Mouse (Mus musculus): ENCODE data around the gene Lhx5.

Gene Lhx5

GRCm38 (mm10) chr5:120437539-120437938 lies 6.0 kb downstream of the Lhx5 start:
- no peak for DNase-seq (ENCODE audit: low read depth, low spot score)

DNA sequence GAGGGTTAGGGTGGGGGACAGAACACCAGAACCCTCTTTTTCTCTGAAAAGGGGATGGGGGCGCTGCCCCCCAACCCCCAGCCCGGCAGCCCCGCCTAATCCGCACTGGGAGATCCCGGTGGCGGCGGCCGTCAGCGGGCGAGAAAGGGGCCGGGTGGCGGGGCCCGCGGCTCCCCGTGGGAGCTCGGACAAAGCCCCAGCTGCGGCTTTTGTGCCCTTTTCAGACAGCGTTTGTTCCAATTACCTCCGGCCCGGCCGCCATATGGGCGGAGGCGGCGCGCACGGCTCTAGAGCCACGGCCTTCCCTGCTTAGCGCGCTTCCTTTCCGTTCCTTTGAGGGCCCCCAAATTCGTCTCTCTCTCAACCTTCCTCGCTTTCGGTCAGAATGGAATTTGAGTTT lies 6.5 kb downstream of the Lhx5 start:
- Histone ChIP-seq H3K27me3 (ENCODE audit: control insufficient read depth, insufficient read depth, low read length, poor library complexity, severe bottlenecking) (no peaks in the 10 kb centered on the region; the same call in none of the 2 replicates), H3K36me3 (ENCODE audit: control insufficient read depth, insufficient read depth, low read length, poor library complexity, severe bottlenecking) (no peaks in the 10 kb centered on the region)
- DNase-seq (ENCODE audit: low read depth, low spot score): no peak

More at GRCm38 (mm10) chr5:120437539-120437938, 6.0 kb downstream of the Lhx5 start:
- Histone ChIP-seq H3K27me3 (ENCODE audit: control insufficient read depth, insufficient read depth, low read length, poor library complexity, severe bottlenecking) (no peaks in the 10 kb centered on the region; the same call in none of the 2 replicates), H3K36me3 (ENCODE audit: control insufficient read depth, insufficient read depth, low read length, poor library complexity, severe bottlenecking) (no peaks in the 10 kb centered on the region)

- DNase-seq (ENCODE audit: low read depth, low spot score): no peak
- no peaks in the 10 kb centered on the region for H3K36me3 ChIP-seq (ENCODE audit: control insufficient read depth, insufficient read depth, low read length, poor library complexity, severe bottlenecking)
- no peaks in the 10 kb centered on the region; the same call in none of the 2 replicates for H3K27me3 ChIP-seq (ENCODE audit: control insufficient read depth, insufficient read depth, low read length, poor library complexity, severe bottlenecking)
Measured at GRCm38 (mm10) chr5:120438469-120438868, 7.0 kb downstream of the Lhx5 start.

GRCm38 (mm10) chr5:120438991-120439710 lies 7.7 kb downstream of the Lhx5 start:
- Histone ChIP-seq H3K27me3 (ENCODE audit: control insufficient read depth, insufficient read depth, low read length, poor library complexity, severe bottlenecking) (no peaks in the 10 kb centered on the region; the same call in none of the 2 replicates), H3K36me3 (ENCODE audit: control insufficient read depth, insufficient read depth, low read length, poor library complexity, severe bottlenecking) (no peaks in the 10 kb centered on the region)
- DNase-seq (ENCODE audit: low read depth, low spot score): no peak

DNA sequence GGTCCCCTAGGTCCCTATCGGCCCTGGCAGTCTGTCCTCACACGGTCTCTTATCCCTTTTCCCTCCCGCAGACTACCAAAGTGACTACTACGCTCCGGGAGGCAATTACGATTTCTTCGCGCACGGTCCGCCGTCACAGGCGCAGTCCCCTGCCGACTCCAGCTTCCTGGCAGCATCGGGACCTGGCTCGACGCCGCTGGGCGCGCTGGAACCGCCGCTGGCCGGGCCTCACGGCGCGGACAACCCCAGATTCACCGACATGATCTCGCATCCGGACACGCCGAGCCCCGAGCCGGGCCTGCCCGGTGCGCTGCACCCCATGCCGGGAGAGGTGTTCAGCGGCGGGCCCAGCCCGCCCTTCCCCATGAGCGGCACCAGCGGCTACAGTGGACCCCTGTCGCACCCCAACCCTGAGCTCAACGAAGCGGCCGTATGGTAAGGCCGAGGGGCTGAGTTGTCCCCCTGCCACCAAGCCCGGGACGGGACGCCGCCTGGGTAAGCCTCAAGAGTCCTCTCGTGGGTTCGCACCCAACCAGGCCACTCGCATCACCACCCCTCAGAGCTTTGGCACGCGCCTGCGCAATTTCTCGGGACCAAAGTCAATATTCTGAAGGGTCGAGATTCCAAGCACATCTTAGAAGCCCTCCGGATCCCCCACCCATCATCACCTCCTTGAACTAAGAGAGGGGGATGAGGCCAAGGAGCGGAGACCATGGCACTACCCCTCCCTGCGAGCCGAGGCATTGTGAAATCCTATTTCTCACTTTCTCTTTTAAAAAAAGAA lies 8.6 kb downstream of the Lhx5 start:
- Histone ChIP-seq H3K36me3 (ENCODE audit: control insufficient read depth, insufficient read depth, low read length, poor library complexity, severe bottlenecking) (no peaks in the 10 kb centered on the region), H3K27me3 (ENCODE audit: control insufficient read depth, insufficient read depth, low read length, poor library complexity, severe bottlenecking) (no peaks in the 10 kb centered on the region; the same call in none of the 2 replicates)
- DNase-seq (ENCODE audit: low read depth, low spot score): no peak

GRCm38 (mm10) chr5:120440733-120441132 lies 9.2 kb downstream of the Lhx5 start:
- peak; percentile 80 for DNase-seq (ENCODE audit: low read depth, low spot score)
- no peaks in the 10 kb centered on the region for H3K36me3 ChIP-seq (ENCODE audit: control insufficient read depth, insufficient read depth, low read length, poor library complexity, severe bottlenecking)
- H3K27me3 ChIP-seq (ENCODE audit: control insufficient read depth, insufficient read depth, low read length, poor library complexity, severe bottlenecking): no peaks in the 10 kb centered on the region; the same call in none of the 2 replicates

DNA sequence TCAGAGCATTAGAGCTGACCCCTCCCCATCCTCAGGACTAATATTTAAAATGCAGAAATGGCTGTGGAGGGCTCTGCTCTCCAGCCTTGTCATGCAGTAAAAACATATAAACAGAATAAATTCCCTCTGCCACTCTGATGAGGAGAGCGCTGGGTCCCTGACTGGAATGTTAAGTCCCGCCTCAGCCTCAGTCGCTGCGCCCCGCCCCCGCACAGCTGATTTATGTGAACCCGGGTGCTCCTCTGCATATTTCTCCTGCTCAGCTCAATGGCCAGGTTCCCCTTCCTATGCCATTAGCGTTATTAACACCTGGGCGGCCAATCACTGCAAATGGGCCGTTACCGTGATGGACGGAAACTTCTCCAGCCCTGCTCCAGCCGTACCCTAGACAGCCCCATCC lies 15.8 kb downstream of the Lhx5 start:
- DNase-seq (ENCODE audit: low read depth, low spot score): no peak
- Histone ChIP-seq H3K27me3 (ENCODE audit: control insufficient read depth, insufficient read depth, low read length, poor library complexity, severe bottlenecking) (0 out of 2 replicates have a peak, but pooled peaks cover 3% of the 10 kb centered on the region), H3K36me3 (ENCODE audit: control insufficient read depth, insufficient read depth, low read length, poor library complexity, severe bottlenecking) (no peaks in the 10 kb centered on the region)

GRCm38 (mm10) chr5:120454756-120455337 lies 23.3 kb downstream of the Lhx5 start:
- no peak for DNase-seq (ENCODE audit: low read depth, low spot score)
- Histone ChIP-seq H3K36me3 (ENCODE audit: control insufficient read depth, insufficient read depth, low read length, poor library complexity, severe bottlenecking) (no peaks in the 10 kb centered on the region), H3K27me3 (ENCODE audit: control insufficient read depth, insufficient read depth, low read length, poor library complexity, severe bottlenecking) (no peaks in the 10 kb centered on the region)

- Histone ChIP-seq H3K27me3 (ENCODE audit: control insufficient read depth, insufficient read depth, low read length, poor library complexity, severe bottlenecking) (no peaks in the 10 kb centered on the region), H3K36me3 (ENCODE audit: control insufficient read depth, insufficient read depth, low read length, poor library complexity, severe bottlenecking) (no peaks in the 10 kb centered on the region)
- no peak for DNase-seq (ENCODE audit: low read depth, low spot score)
Measured at GRCm38 (mm10) chr5:120456253-120456652, 24.8 kb downstream of the Lhx5 start.

DNA sequence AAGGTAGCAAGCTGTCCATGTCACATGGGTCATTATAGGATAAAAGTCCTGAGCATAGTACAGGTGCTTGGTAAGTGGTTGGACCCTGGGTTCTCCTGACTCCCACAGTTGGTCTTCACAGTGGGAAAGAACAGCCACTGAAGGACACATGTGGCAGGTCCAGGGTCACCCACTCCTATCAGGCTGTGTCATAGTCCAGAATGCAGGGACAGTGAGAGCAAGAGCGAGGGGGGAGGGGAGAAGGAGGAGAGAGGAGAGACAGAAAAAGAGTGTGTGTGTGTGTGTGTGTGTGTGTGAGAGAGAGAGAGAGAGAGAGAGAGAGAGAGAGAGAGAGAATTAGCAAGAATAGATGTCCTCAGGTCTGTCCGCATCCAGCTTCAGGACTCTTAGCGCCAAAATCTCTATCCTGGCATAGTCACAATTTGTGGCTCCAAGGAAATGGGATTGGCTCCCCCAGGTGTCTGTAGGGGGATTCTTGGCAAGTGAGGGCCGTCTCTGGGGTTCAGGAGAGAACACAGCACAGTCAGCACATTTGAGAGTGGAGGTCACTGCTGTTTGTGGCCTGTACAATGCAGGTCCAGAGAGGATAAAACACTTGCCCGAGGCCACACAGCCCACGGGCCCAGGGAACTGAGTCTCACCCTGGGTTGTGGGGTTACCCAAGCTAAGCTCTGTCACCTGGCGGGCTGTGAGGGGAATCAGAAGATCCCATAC lies 25.5 kb downstream of the Lhx5 start:
- DNase-seq (ENCODE audit: low read depth, low spot score): no peak
- no peaks in the 10 kb centered on the region for H3K27me3 ChIP-seq (ENCODE audit: control insufficient read depth, insufficient read depth, low read length, poor library complexity, severe bottlenecking)
- no peaks in the 10 kb centered on the region for H3K36me3 ChIP-seq (ENCODE audit: control insufficient read depth, insufficient read depth, low read length, poor library complexity, severe bottlenecking)

- Histone ChIP-seq H3K27me3 (ENCODE audit: control insufficient read depth, insufficient read depth, low read length, poor library complexity, severe bottlenecking) (no peaks in the 10 kb centered on the region), H3K36me3 (ENCODE audit: control insufficient read depth, insufficient read depth, low read length, poor library complexity, severe bottlenecking) (no peaks in the 10 kb centered on the region)
- peak; percentile 70 for DNase-seq (ENCODE audit: low read depth, low spot score)
Measured at GRCm38 (mm10) chr5:120457628-120458027, 26.1 kb downstream of the Lhx5 start.

GRCm38 (mm10) chr5:120459133-120459532 lies 27.6 kb downstream of the Lhx5 start:
- DNase-seq (ENCODE audit: low read depth, low spot score): no peak
- Histone ChIP-seq H3K36me3 (ENCODE audit: control insufficient read depth, insufficient read depth, low read length, poor library complexity, severe bottlenecking) (no peaks in the 10 kb centered on the region), H3K27me3 (ENCODE audit: control insufficient read depth, insufficient read depth, low read length, poor library complexity, severe bottlenecking) (no peaks in the 10 kb centered on the region)

DNA sequence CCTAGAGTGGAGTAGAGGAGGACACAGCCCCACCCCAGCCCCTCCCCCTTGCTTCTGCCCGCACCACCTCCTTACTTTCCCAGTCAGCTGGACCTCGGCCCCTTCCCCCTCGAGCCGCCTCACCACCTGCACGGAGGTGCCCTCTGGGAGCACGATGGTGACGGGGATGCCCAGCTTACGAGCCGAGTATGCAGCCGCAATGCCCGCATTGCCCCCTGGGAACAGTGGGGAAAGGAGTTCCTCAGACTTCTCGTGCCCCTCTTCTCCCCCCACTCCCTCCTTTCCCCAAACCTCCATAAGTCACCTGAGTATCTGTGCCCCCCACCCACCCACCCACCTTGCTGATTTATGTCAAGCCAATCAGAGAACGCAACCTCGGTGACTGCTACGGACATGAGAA lies 30.4 kb downstream of the Lhx5 start:
- H3K27me3 ChIP-seq (ENCODE audit: control insufficient read depth, insufficient read depth, low read length, poor library complexity, severe bottlenecking): no peaks in the 10 kb centered on the region
- DNase-seq (ENCODE audit: low read depth, low spot score): no peak
- H3K36me3 ChIP-seq (ENCODE audit: control insufficient read depth, insufficient read depth, low read length, poor library complexity, severe bottlenecking): no peaks in the 10 kb centered on the region

DNA sequence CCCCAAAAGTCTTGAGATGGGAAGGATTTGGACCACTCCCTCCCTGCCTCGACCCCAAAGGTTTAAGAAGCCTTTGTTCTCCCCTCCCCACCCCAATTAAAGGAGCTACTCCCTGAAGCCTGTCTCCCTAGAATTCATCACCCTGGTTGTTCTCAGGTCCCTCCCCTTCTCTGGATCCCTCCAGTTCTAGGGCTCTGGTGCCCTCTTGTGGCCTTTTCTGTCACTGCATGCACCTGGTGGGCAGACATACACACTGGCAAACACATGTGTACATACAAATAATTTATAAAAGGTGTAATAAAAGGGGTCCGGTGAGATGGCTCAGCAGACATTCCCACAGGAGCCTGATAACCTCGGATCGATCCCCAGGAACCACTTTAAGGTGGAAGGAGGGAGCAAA lies 32.8 kb downstream of the Lhx5 start:
- peak; percentile 29 for DNase-seq (ENCODE audit: low read depth, low spot score)
- H3K27me3 ChIP-seq (ENCODE audit: control insufficient read depth, insufficient read depth, low read length, poor library complexity, severe bottlenecking): no peaks in the 10 kb centered on the region
- no peaks in the 10 kb centered on the region for H3K36me3 ChIP-seq (ENCODE audit: control insufficient read depth, insufficient read depth, low read length, poor library complexity, severe bottlenecking)
